Mouse (Mus musculus) cerebellum, postnatal 36 days (tissue): ENCODE measurements around the gene Batf3.
A peak's percentile ranks its signal among the peaks of the same experiment; 100 is the strongest.

Source experiments
- DNase-seq, 2 experiments: peaks; one replicate each; pipeline ENCODE4 v3.0.0; 2021 to 2022; ENCODE audit warnings: mixed read lengths in 2 of 2

The Batf3 gene

DNA sequence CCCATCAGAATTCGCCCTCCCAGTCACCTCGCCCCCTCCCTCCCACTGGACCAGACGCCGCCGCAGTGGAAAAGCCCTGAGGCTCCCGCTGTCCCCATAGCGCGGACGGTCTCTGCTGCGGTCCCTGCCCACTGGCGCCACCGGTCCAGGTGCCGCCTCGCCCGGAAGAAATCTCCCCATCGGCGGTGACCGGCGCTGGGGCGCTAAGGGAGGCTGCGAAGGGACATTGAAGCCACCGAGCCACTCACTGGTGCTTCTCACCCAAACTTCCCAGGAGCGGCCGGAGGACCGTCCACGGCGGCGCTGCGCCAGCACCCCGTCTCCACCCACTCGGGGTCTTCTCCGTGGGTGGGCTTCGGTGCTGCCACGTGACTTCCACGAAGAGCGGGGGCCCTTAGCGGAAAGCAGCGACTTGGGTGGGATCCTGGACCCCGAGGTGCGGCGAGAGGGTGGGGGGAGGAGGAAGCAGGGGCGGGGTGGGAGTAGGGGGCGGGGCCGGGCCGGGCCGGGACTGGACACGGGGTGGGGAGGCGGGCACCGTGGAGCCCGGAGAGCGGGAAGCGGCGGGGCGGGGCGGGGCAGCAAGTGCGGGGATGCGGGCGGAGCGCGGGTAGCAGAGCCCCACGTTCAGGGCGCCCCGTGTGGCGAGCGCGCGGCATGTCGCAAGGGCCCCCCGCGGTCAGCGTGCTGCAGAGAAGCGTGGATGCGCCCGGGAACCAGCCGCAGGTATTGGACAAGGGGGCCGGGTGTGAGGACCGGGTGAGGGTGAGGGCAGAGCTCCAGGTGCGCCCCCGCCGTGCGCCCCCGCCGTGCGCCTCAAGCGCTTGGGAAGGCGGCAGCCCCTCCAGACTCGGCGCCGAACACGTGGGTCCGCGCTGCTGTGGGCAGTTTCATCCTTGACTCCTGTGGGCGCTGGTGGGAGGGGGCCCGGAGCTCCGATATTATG, at the start of gene Batf3:
Batf3 (plus strand) TSS at position 46 of the 946 bp plus-strand sequence.
- peak; percentile 14 to 32 for DNase-seq

GRCm38 (mm10) chr1:191053555-191053954, 44.1 kb upstream of the Batf3 start:
- no peak for DNase-seq

DNA sequence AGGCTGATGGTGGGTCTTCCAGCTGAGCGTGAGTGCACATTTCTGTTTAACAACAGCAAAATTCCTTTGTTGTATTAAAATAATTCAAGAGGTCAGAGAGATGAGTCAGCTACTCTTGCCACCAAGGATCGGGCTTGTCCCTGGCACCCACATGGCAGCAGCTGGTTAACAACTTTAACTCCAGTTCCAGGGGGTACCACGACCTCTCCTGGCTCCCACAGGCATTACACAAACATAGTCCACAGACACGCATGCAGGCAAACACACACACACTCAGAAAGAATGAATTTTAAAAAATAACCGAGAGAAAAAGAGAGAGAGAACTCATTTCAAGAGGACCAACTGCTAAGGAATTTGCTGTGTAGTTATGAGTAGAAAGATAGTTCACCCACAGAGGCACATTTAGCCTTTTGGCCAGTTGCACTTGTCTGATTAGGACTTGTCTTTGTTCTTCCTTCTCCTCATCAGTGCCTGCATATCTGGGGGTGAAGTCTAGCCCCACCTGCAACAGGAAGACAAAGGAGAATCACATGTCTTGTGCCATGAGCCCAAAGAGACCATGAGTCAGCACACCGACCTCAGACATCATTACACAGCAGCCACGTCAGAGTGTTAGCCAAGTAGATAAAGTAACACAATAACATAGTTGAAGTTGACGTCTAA, 42.6 kb upstream of the Batf3 start:
- no peak for DNase-seq

DNA sequence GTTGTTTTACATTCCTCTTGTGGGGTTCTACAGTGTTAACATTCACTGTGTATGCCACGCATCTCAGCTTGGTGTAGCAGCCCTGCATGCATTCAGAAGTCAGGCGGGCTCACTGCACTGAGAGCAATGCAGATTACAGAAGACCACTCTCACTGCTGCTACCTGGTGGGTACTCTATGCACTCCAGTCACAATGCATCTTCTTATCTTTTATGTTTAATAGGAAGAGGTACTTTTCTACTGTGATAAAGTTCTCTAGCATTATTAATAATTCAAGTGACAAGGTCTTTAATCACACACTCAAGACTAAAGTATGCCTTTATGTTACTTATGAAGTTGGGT, 42.1 kb upstream of the Batf3 start:
- DNase-seq, result no peak

GRCm38 (mm10) chr1:191057461-191057860, 40.2 kb upstream of the Batf3 start:
- no peak for DNase-seq

DNA sequence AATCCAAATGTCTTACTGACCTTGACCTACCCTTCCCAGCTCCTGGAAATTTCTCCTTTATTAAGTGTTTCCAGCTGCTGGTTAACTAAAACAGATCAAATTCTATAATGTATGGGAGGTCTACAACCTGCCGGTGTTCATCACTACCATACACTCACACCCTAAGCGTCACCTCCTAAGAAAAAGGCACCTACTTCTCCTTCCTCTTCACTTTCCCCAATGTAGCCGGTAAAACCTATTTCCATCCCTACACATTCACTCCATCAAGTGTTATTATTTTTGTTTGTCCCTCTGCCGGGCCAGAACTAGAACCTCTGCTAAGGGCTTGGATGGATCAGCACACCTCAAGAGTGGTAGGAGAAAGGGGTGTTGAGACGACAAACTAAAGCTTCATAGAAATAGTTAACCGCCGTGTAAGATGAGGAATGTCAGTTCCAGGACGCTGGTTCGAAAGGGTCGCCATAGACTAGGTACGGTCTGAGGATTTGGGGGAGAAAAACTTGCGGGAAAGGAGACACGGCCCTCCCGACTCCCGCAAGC, 35.3 kb upstream of the Batf3 start:
- no peak for DNase-seq

DNA sequence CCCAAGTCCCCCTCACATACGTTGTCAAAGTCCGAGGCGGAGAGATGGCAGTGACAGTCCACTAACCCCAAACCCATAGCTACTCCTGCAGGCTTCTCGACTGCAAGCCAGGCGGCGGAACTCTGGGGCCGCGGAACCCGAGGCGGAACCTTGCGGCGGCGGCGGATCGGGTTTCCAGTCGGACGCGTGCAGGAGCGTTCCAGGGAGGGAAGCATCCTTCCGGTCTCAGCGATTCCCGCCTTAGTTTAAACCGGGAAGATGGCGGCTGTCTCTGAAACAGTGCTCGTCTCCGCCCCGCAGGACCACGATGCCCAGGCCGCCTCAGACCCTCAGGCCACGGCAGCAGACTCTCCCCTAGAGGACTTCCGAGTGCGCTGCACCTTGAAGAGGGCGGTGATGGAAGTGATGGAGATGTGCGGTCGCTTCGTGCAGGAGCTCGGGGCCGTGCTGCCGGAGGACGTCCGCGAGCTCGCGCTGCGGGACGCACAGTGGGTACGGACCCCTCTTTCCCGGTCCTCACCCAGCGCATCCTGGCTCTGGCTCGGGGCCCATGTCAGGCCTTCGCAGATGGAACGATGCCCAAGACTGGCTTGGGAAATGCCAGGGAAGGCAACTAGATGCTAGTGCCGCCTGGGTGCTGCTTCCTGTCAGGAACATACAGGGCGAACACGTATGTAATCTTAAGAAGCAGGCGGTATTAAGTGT, 34.7 kb upstream of the Batf3 start, which contains the start of the genes Tatdn3 and Nsl1:
Tatdn3 (minus strand) TSS at position 152 of the 705 bp plus-strand sequence.
Nsl1 (plus strand) TSS at position 232 of the 705 bp plus-strand sequence.
- peak; percentile 90 to 97 for DNase-seq

GRCm38 (mm10) chr1:191063700-191064099, 33.9 kb upstream of the Batf3 start:
- no peak for DNase-seq

GRCm38 (mm10) chr1:191064535-191064934, 33.1 kb upstream of the Batf3 start:
- no peak for DNase-seq

DNA sequence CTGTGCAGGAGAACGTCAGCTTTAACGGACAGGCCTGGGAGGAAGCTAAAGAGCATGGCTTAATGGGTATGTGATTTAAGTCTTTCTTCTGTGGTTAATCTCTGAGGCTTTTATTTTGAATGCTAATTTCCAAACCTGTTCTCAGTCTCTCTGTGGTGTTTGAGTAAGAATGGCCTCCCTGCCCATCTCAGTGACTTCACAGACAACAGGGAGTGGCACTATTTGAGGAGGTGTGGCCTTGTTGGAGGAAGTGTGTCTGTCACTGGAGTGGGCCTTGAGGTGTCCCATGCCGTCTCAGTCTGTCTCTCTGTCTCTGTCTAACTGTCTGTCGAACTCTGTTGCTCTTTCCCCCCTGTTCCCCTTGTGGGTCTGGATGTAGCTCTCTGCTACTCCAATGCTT, 32.5 kb upstream of the Batf3 start:
- no peak for DNase-seq

DNA sequence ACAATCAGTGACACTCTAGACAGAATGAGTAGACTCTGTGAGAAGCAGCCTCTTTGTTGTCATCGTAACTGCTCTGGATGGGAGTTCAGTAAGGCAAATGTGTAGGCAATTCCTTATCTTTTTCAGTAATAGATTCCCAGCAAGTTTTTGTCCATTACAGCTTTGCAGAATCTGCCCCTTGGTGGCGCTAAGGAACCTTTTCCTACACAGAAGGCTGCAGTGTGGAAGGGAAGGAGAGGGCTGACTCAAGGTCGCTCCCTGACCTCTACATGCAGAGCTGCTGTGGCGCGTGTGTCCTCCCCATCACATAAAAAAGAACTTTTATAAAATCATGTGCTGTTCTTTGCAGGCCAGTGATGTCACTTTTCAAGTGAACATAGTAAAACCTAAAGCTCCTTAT, 29.3 kb upstream of the Batf3 start:
- DNase-seq, result no peak

- no peak for DNase-seq
These were observed 27.4 kb upstream of the Batf3 start for GRCm38 (mm10) chr1:191070259-191070658.

GRCm38 (mm10) chr1:191071613-191072012, 26.0 kb upstream of the Batf3 start:
- no peak for DNase-seq

- no peak for DNase-seq
These were observed 25.2 kb upstream of the Batf3 start for GRCm38 (mm10) chr1:191072329-191072913.

DNA sequence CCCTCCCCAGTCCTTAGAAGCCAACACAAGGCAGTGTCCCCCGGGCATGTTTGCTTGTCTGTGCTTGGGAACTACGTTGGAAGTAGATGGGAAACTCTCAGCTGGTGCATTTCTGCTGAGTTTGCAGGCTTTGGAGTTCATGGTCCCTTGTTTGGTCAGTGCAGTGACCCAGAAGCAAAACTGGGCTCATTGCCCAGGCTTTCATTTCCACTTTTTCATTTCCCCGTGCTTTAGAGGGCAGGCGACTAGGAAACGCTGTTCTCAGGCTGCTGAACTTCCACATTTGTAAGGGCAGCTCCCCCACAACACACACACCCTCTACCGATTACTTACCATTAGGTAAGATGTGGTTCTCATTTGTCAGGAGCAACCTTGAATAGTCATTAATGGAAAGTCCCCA, 24.6 kb upstream of the Batf3 start:
- no peak for DNase-seq

- no peak for DNase-seq
These were observed 24.2 kb upstream of the Batf3 start for GRCm38 (mm10) chr1:191073486-191073885.

DNA sequence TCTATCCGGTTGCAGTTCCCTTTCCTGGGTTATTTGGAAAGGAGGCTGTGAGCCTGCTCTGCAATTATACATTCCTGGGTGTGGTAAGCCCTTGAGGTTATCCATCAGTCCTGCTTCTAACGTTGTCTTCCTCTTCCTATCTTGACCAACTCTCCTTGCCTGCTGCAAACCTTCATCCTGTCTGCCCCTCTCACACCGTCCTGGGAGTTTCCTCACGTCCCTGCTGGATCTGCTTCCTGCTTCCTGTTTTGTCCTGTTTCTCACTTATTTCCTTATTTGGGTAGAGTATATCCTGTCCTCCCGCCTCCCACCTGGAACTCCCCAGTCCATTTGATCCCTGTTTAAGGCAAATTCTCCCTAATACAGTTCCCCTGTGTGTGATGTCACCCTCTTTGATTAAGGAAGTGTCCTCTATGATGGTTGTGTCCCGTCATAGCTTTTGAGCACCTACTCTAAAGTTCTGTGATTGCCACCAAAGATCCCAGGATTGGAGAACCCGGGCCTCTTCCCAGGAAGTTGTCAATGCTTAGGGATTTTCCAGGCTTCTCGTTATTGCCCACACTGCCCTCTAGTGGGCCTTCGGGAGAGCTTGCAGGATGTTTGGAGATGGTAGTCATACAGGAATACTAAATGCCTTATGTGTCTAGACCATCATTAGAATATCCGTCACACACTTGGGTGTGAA, 22.3 kb upstream of the Batf3 start:
- DNase-seq, result peak; percentile 55 to 59

DNA sequence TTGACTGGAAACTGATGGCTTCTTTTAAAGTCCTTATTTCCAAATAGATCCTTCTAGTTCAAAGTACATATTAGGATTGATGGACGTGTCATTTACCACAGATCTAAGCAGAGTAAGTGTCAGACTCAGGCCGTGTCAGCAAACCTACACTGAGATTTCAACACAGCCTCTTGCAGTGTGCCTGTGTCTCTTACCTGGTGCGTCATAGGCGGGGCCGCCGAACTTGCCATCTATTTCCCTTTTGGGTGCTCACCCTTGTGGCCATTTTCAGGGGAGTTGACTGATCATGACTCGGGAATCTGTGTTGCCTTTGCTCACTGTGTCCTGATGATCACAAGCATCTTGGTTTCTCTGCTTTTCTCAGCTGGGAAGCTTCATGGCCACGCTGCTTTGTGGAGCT, 14.4 kb upstream of the Batf3 start:
- no peak for DNase-seq

- DNase-seq, result peak; percentile 33 to 38
These were observed 12.6 kb upstream of the Batf3 start for GRCm38 (mm10) chr1:191084951-191085559.

DNA sequence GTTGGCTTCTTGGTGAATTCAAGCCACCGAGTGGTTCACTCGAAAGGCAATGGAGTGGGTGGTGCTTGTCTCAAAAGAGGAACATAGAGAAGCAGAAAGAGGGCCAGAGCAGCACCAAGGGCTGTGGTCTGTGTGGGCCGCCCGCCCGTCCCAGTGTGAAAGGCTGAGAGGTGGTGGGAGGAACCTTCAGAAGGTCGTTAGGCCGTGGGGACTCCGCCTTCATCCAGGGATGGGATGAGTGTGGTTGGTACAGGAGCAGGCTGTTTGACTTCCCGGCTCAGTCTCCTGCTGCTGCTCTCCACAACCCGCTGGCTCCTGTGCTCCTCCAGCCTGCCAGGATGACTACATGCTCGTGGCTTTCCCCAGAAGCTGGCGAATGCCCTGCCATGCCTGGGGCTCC, 12.1 kb upstream of the Batf3 start:
- no peak for DNase-seq

GRCm38 (mm10) chr1:191086304-191086878, 11.3 kb upstream of the Batf3 start:
- no peak for DNase-seq
